Mouse (Mus musculus) R1 (cell line): ENCODE measurements at regions not wholly inside any gene's neighbourhood (a gene's known extent, or its start where the extent isn't known, plus 50 kb on each side); places are given as distances from the start of the nearest gene placed in this dataset.

Source experiments
- DNase-seq: peaks from one replicate; pipeline ENCODE4 v3.0.0-alpha.2; 2018; ENCODE audit warnings: low read depth, low spot score

DNA sequence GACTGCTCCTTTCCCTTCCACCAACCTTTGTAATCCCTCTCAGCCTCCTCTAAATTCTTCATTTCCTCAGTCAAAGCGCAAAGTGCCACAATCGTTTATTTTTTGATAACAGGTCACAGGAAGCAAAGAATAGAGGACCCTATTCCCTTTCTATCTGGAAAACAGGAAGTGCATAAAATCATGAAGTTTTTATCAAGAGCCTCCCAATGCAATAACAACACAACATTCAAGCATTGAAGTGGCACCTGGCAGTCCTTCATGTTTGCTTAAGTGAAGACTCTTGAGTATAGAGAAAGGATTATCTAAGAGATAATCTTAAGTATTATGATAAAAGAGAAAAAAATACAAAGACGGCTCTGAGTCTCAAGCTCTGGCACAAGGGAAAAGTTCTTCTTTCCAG, 111.9 kb downstream of the Ibtk start:
- DNase-seq: no peak

DNA sequence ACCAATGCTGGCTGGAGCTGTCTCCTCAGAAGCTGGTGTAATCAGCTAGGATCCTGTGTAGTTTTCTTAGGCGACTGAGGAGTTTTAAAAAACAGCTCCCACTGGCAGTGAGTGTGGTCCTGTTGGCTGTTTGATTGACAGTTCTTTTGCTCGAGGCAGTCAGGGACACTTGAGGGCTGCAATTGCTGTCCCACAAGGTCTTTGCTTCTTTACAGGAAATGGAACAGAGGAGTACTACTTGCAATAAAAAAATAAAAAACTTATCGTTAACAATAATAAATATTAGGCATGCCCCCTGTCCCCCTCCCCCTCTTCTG, 113.0 kb downstream of the Ibtk start:
- DNase-seq: no peak

DNA sequence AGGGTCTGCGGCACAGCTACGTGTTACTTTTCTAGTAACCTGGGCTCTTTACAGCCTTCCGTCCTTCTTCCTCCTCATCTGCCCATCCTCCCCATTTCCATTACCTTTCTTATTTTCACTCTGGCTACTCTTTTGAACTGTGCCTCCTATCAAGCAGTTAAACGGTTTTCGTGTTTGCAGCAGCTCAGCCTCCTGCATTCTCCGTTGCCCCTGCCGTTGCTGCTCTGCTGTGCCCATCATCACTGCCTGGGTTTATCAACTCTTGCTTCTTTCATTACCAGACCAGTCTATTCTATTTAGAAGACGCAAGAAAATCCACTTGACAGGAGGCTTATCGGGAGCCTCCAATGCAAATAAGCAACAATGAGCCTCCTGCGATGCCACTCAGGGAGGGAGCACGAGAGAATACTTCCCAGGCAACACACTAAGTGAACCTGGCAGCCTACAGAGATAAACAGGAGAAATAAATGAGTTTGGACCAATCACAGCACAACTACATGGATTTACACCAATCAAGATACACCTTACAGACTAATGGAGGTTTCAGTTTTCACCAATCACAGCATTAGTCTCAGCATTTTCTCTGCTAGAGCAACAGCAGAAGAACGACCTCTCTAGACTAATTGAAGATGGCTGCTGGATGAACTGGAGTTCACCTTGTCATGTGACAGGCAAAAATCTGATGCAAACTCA, 113.5 kb downstream of the Ibtk start:
- peak; percentile 89 for DNase-seq

DNA sequence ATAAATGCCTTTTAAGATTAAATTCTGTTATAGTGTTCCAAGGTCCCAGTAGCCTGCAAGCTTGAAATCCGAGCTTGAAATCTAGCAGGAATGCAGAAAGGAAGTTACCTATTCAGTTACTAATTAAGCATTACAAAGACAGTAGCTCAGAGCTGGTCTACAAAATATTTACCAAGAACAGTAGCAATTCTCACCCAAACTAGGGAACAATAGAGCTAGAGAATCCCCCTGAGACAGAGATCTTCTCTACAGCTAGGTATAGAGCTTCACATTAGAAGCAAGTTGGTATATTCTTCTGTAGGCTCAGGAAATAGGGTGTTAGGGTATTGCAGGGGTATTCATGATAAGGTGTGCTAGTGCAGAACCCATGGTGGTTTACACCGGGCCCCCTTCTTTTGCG, 114.3 kb downstream of the Ibtk start:
- peak; percentile 85 for DNase-seq

DNA sequence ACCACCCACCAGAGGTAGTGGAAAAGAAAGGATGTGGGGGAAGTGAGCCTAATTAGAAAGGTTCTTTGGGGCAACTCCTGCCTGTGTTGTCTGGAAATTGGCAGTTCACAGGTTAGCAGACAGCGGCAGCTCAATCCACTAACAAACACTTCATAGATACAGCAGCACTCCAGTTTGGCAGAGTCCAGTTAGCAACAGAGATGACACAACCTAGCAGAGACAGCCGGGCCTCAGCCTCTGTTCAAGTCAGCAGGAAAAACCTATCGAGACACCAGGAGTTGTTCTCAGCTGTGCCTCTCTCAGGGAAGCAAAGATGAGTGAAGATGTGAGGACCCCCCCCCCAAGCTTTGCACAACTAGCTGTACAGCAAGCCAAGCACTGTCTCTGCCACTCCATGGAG, 131.2 kb downstream of the Ibtk start:
- no peak for DNase-seq

DNA sequence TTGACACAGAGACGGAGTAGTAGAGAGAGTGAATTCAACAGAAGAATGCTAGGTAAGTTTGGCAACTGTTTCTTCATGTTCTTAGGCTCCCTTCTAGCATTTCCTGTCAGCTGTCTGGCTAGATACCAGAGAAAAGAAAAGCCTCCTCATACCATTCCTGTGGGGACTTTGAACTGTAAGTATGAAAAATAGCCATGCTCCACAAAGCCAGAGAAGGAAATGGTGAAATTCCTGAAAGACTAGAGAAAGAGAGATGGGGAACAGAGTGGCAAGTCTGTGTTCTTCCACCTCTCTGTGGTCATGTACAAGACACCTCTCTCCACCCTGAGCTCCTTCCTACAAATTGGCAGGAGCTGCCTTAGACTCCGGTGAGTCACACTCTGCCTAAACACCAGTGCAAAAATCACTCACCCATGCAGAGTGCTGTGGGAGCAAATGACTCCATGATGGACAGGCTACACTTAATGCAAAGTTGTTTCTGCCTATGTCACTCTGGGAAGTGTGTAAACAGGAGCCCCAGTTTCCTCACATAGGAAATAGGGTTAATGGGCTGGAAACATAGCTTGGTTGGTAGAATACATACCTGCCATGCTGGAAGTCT, 131.9 kb downstream of the Ibtk start:
- no peak for DNase-seq

DNA sequence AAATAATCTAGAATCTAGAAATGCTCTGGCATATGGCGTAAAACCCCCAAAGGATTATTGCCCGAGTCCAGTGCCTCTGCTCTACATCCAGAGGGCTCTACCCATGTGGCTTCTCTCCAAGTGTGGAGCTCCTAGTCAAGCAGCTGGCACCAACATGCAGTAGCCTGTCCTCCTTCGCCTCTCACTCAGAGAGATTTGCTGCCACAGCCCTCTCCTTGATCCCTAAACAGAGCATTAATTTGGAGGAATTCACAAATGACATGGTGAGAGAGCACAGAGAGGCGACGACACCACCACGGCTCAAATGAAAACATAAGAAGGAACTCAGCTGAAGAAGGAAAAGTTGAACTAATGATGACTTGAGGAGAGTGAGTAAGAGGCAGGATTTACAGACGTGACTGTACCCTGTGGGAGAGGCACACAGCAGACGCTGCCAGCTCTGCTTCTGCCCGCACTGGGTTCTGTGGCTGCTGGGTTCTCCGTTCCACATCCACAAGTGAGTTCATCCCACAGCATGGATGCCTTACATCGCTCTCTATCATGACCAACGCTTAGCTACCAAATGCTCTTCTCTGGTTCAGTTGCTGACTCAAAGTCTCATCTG, 132.8 kb downstream of the Ibtk start:
- DNase-seq: no peak

DNA sequence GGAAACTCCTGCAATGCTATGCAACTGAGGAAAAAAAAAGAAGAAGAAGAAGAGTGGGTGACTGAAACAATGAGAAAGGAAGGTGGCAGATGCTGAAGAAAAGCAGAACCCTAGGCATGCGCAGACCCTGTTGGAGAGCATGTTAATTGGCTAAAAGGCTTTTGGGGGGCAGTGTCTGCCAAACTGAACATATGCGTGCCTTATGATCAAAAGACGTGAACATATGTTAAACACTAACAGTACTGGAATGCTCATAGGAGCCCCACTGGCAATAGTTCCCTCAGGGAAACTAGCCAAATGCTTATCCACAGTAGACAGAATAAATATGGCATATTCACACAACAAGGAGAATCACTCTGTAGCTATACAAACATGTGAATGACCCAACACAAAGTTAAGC, 140.0 kb downstream of the Ibtk start:
- no peak for DNase-seq

DNA sequence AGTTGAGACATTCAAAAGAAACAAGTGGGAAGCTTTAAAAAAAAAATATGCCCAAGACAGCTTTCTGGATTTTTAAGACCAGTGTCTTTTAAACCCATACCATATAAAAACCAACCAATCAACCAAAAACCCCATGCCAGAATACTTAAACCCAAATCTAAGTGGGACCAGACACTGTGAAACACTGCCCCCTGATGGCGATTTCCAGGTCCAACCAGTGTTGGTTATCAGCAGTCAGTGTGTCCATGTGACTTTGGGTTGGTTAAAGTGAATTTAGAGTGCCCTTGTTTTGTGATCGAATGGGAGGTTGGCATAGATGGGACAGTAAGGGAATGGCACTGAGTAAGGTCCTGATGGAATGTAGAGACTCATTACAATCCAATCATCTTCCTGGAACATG, 152.2 kb downstream of the Ibtk start:
- DNase-seq: peak; percentile 56

DNA sequence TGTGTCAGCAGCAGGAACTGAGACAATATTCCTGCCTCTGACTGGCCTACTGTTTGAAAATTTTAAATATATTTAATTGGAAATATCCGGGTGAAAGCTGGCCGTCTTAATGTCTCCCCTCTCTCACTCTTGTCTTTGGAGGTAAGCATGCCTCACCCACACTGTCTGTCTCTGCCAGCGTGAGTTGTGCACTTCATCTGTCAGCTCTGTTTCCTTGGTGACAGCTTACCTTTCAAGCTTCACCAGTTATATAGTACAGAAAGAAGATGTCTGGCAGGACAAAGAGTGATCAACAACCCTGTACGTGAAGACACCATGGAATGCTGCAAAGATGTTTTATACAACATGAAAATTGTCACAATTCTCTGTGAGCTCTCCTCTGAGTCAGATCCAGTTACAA, 155.3 kb downstream of the Ibtk start:
- no peak for DNase-seq

DNA sequence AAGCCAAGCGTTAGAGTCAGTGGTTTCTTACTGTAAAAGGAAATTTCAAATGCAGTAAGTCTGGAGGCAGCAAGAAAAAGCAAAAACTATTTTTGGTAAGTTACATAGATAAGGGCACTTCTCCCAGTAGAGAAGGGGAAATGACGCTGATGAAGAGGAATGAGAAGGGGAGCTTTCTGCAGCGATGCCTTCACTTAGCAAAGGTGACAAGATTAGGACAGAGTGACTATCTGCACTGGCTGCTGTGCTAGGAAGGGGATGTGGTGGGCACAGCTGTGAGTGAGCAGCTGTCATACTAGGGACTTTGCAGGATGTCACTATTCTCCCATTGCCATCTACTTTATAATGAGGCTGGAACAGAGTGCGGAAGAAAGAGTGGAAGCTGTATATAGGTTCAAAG, 156.5 kb downstream of the Ibtk start:
- no peak for DNase-seq

DNA sequence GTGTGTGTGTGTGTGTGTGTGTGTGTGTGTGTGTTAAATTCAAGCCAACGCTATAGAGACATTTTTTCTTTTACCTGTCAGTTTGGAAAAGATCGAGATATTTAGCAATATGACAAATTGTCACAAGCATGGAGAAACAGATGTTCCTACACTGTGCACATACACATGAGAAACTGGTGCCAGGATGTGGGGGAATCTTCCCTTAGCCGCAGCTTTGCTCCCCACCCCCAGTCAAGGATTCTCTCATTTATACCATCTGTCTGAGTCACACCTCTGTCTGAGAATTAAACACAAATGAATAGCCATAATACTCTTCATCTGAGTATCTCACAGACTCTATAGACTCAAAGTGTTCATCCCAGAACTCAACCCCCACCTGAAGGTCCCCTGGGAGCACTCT, 159.9 kb downstream of the Ibtk start:
- no peak for DNase-seq

DNA sequence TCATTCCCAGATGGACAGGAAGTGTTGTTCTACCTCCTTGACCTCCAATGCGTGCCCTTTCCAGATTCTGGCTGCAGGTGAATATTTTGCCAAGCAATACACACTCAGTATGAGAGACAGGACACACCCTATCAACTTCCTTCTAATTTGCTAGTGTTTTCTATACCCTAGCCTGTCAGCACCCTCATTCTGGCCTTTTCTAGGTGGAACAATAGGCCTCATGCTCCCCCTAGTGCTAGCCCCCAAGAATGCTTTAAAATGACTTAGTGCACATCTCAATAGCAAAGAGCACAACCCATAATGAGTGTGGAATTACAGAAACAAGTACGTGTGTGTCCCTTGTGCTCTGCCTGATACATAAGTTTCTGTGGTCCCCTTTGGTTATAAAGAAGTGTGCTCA, 161.1 kb downstream of the Ibtk start:
- DNase-seq: peak; percentile 46

DNA sequence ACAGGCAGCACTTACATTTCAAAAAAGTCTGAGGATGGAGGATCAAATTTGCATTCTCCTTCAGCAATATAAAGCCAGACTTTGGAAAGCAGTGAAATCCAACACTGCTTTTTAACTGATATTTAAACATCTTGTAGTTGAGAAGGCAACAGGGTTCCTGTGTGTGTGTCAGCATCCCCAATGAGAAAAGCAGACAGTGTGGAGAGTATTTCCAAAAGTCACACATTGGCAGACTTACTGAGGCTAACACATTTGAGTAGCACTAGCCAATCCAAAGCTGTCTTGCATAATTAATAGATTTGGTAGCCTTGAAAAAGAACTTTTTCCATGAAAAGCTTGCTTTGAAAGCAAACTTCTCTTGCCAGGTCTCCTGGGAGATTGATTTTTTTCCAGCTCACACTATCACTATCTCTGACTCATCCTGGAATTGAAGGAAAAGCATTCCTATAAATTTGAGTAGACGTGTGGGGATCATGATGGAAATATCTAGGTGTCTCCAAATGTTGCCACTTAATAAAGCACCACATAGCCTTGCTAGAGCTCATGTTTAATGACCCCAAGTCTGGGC, 168.0 kb downstream of the Ibtk start:
- DNase-seq: no peak

DNA sequence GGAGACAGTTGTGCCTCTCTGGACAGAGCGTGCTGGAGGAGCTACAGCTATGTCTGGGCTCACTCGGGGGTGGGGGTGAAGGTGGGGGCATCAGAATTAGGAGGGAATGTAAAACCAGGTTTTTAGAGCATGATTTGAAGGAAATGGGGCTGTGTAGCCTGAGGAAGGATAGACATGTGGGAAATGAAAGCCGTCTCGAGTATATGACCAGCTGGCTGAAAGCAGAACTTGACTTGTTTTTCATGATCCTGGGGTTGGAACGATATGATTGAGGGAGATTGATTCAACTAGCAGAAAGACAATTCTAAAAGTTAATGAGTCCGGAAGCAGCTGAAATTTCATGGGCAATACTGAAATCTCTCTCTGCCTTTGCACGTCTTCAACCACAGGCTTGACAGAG, 171.3 kb downstream of the Ibtk start:
- DNase-seq: no peak

DNA sequence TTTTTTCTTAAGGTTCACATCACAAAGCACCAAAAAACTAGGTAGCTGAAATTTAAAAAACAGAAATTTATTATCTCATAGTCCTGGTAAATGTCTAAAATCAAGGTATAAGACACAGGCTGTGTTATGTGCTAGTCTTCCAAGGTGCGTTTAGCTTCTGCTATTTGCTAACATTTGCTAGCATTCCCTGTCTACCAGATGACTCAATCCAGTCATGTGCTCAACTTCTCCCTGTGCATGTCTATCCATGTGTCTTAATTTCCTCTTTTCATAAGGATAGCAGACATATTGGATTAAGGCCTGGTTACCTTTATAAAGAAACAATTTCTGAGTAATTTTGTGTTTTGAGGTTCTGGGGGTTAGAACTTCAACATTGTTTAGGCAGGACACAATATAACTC, 171.8 kb downstream of the Ibtk start:
- no peak for DNase-seq

DNA sequence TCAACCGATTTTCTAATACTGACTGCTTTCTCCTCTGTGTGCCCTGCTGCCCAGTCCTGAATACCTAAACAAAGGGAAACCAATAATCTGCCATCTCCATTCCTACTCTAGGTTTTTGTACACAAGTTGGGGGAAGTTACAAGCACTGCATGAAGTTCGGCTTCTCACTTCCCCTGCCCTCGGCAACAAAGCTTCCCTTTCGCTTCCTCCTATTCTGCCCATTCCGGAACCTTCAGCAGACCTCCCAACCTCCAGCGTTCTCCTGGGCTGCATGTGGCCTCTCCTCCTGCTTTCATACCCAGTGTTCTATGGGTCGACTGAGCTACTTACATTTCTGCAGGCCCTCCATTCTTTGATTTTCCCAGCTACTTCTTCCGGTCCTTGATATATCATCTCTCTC, 180.3 kb downstream of the Ibtk start:
- no peak for DNase-seq

DNA sequence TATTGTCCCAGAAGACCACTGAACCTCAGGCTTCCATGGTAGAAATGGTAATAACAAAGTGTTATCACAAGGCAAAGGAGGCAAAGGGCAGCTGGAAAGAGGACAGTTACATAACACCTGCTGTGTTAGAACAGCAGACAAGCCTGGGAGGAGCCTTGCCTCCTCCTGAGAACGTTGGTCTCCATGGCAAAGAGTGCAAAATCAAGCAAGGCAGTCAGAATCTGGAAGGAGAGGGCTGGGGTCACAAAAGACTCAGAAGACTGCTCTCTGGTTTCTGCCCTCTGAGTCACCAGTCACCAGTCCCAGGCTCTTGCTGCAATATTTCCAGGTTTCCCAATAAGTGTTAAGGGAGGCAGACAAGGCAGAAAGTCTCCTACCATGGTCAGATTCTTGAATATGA, 197.3 kb downstream of the Ibtk start:
- DNase-seq: peak; percentile 13

DNA sequence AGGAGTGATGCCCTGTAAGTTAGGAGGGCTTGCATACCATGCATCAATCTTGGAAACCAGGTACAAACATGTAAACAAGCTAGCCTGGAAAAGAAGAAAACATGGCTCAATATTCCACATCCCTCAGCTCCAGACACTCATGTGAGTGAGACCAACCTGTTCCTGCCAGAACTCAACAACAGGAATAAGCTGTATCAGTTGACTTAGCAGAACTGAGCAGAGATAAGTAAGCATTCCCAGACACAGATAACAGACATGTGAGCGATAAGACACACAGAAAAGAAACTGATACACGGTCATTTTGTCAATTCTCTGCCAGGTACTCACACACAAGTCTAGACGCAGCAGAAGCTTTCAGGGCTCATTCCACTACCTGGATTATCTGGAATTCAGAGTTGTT, 198.7 kb downstream of the Ibtk start:
- no peak for DNase-seq

DNA sequence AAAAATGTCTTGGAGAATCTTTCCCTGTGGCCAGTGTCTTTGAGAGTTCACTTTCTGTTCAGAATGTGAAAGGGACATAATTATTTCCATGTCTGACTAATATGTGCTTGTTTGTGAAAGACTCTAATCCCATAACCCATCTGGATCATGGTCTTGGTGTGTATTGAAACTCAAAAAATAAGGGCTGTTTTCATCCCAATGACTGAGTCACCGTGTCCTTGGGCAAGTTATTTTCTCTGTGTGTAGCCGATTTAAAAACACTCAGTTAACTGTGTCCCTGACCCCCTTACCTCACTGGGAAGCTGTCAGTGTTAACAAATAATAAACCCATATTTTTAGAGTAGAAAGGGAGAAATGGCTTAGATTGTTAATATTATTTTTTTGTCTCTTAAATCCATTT, 202.9 kb downstream of the Ibtk start:
- no peak for DNase-seq

DNA sequence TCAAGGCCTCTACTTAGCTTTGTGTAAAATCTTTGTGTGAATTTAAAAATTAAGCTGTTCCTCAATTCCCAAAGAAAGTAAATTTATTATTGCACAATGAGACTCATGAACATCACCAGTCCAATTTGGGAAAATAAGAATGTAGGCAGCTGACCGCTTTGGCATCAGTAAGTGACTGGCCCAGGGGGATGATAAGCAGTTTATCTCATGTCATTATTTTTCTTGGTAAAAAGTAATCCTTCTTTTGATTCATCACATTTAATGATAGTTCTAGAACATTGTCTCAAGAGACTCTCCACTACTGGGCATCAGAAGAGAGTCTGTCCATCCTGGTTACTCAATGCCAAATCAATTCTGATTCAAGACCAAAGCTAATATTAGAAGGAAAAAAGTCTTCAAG, 203.6 kb downstream of the Ibtk start:
- no peak for DNase-seq

DNA sequence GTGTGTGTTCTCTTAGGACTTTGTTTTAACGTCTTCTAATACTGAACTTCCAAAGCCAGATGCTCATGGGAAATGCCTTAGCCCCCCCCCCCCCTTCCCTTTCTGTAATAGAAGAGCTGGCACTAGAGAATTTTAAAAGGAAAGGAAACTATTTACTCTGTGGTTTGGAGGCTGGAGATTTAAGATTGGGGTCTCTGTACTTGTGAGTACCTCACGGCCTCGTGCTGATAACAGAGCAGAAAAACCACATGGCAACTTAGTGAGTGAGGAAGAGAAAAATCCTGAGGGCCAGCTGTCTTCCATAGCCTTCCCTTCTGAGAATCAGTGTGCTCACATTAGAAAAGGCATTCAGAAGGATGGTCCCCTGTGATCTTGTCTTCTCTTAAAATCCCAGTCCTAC, 210.6 kb downstream of the Ibtk start:
- DNase-seq: no peak

DNA sequence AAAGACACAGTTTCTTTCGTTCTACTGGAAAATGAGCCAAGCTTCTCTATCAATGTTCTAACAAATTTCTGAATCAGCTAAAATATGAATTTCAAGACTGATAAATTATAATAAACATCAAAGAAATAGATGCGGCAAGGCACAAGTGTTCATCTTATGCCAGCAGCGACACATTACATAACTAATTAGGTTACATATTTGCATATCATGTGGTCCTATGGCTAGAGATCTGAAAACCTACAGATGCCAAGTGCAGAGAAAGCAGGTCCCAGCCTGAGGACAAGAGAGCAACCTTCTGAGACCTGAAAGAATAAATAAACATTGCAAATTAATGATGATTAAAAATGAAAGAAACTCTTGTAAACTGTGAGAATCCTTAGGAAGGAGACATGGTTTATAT, 201.3 kb upstream of the Tent5a start:
- DNase-seq: no peak
